Mouse (Mus musculus): ENCODE measurements at regions not wholly inside any gene's neighbourhood (a gene's known extent, or its start where the extent isn't known, plus 50 kb on each side); places are given as distances from the start of the nearest gene placed in this dataset.
"Not testable (repeated sequence)": the region's sequence is repeated elsewhere in the genome, so short reads cannot be mapped to it uniquely, and the experiment has no call there.

GRCm38 (mm10) chr1:50025766-50026165 lies 874.7 kb upstream of the Tmeff2 start:
- in situ Hi-C loops (cut with MboI; ENCODE audit: low pct_ligation_motif_present, low pct_unique_long_range_greater_than_20kb, low sequenced_read_pairs): not testable (repeated sequence)

GRCm38 (mm10) chr1:50035261-50035660 lies 865.2 kb upstream of the Tmeff2 start:
- no peak for TF ChIP-seq NRF1 (IDR thresholded peaks at IDR 0.05; ENCODE audit: low read depth, low read length)
- TF ChIP-seq ZC3H11A (IDR thresholded peaks at IDR 0.05; ENCODE audit: low read depth, low read length): no peak
- TF ChIP-seq USF1 (IDR thresholded peaks at IDR 0.05; ENCODE audit: low read depth, low read length): no peak
- no peak for TF ChIP-seq ZMIZ1 (IDR thresholded peaks at IDR 0.05; ENCODE audit: low read depth, low read length)
- TF ChIP-seq JUND (conservative IDR thresholded peaks at IDR 0.05; ENCODE audit: low read depth, low read length): no peak
- TF ChIP-seq MAFK (IDR thresholded peaks at IDR 0.05; ENCODE audit: insufficient replicate concordance, low read length): no peak
- TF ChIP-seq RCOR1 (conservative IDR thresholded peaks at IDR 0.05; ENCODE audit: low read depth, low read length): no peak
- TF ChIP-seq MXI1 (IDR thresholded peaks at IDR 0.05; ENCODE audit: low read depth, low read length): no peak
- TF ChIP-seq SIN3A (IDR thresholded peaks at IDR 0.05; ENCODE audit: low read length): no peak
- no peak for TF ChIP-seq EP300 (IDR thresholded peaks at IDR 0.05; ENCODE audit: low read length)
- no peak for TF ChIP-seq E2F4 (IDR thresholded peaks at IDR 0.05; ENCODE audit: insufficient replicate concordance, low read depth, low read length)
- TF ChIP-seq MAX (IDR thresholded peaks at IDR 0.05; ENCODE audit: low read length): no peak
- H3K27ac ChIP-seq (ENCODE audit: insufficient read depth, low read depth): no peak overlapping the region
- dilution Hi-C loops (cut with MboI; ENCODE audit: extremely low pct_ligation_motif_present, extremely low pct_unique_long_range_greater_than_20kb, low sequenced_read_pairs): no loop called here
- H3K4me1 ChIP-seq (ENCODE audit: control insufficient read depth in 1 of 2, insufficient read depth in 2 of 2): no peaks in the 10 kb centered on the region
- in situ Hi-C loops (cut with MboI; ENCODE audit: low pct_ligation_motif_present, low pct_unique_long_range_greater_than_20kb, low sequenced_read_pairs): no loop called here
- no peak for DNase-seq (ENCODE audit: extremely low read depth)
- no peaks in the 10 kb centered on the region for H3K27me3 ChIP-seq (replicated peaks)
- no peaks in the 10 kb centered on the region for H3K79me2 ChIP-seq (replicated peaks; ENCODE audit: control insufficient read depth, extremely low read depth, insufficient read depth, poor library complexity, severe bottlenecking)
- H3K4me2 ChIP-seq (ENCODE audit: insufficient read depth, low read depth, poor library complexity, severe bottlenecking): no peak overlapping the region
- H3K4me3 ChIP-seq (replicated peaks in 1 of 3; ENCODE audit: low read depth in 2 of 3, low read length in 2 of 3, poor library complexity in 1 of 3): no peak overlapping the region
- H3K9ac ChIP-seq (ENCODE audit: insufficient read depth, low read depth): no peak overlapping the region
- no peaks in the 10 kb centered on the region for H3K36me3 ChIP-seq (replicated peaks in 1 of 2; ENCODE audit: control insufficient read depth in 1 of 2, insufficient read depth in 1 of 2, low read length in 1 of 2)
- peaks cover 3% of the 10 kb centered on the region for H3K9me3 ChIP-seq (replicated peaks; ENCODE audit: low read length)

More at GRCm38 (mm10) chr1:50025766-50026165, 874.7 kb upstream of the Tmeff2 start:
- H3K27me3 ChIP-seq (replicated peaks); H3K36me3 ChIP-seq (replicated peaks in 1 of 2; ENCODE audit: control insufficient read depth in 1 of 2, insufficient read depth in 1 of 2, low read length in 1 of 2); H3K4me1 ChIP-seq (ENCODE audit: control insufficient read depth in 1 of 2, insufficient read depth in 2 of 2); dilution Hi-C loops (cut with MboI; ENCODE audit: extremely low pct_ligation_motif_present, extremely low pct_unique_long_range_greater_than_20kb, low sequenced_read_pairs); H3K79me2 ChIP-seq (replicated peaks; ENCODE audit: control insufficient read depth, extremely low read depth, insufficient read depth, poor library complexity, severe bottlenecking); H3K27ac ChIP-seq (ENCODE audit: insufficient read depth, low read depth); H3K9me3 ChIP-seq (replicated peaks; ENCODE audit: low read length); H3K9ac ChIP-seq (ENCODE audit: insufficient read depth, low read depth): not testable (repeated sequence)
- peak; percentile 70 for DNase-seq (ENCODE audit: extremely low read depth)
- Histone ChIP-seq H3K4me3 (replicated peaks in 1 of 3; ENCODE audit: low read depth in 2 of 3, low read length in 2 of 3, poor library complexity in 1 of 3) (peak overlapping the region; percentile 35 to 51 (median 49)), H3K4me2 (ENCODE audit: insufficient read depth, low read depth, poor library complexity, severe bottlenecking) (peak overlapping the region; percentile 21)

GRCm38 (mm10) chr1:50045816-50046215 lies 854.6 kb upstream of the Tmeff2 start:
- dilution Hi-C loops (cut with MboI; ENCODE audit: extremely low pct_ligation_motif_present, extremely low pct_unique_long_range_greater_than_20kb, low sequenced_read_pairs): no loop called here
- H3K36me3 ChIP-seq (replicated peaks in 1 of 2; ENCODE audit: control insufficient read depth in 1 of 2, insufficient read depth in 1 of 2, low read length in 1 of 2): no peaks in the 10 kb centered on the region
- in situ Hi-C loops (cut with MboI; ENCODE audit: low pct_ligation_motif_present, low pct_unique_long_range_greater_than_20kb, low sequenced_read_pairs): no loop called here
- H3K27me3 ChIP-seq (replicated peaks): no peaks in the 10 kb centered on the region
- H3K9me3 ChIP-seq (replicated peaks; ENCODE audit: low read length): peaks cover 4% of the 10 kb centered on the region
- H3K4me1 ChIP-seq (ENCODE audit: control insufficient read depth in 1 of 2, insufficient read depth in 2 of 2): no peaks in the 10 kb centered on the region
- no peaks in the 10 kb centered on the region for H3K79me2 ChIP-seq (replicated peaks; ENCODE audit: control insufficient read depth, extremely low read depth, insufficient read depth, poor library complexity, severe bottlenecking)
- H3K4me2 ChIP-seq (ENCODE audit: insufficient read depth, low read depth, poor library complexity, severe bottlenecking): no peak overlapping the region
- TF ChIP-seq ZC3H11A (IDR thresholded peaks at IDR 0.05; ENCODE audit: low read depth, low read length) (no peak), GABPA (IDR thresholded peaks at IDR 0.05; ENCODE audit: insufficient replicate concordance, low read depth, low read length) (no peak), CHD1 (IDR thresholded peaks at IDR 0.05; ENCODE audit: low read depth, low read length) (no peak), TCF12 (IDR thresholded peaks at IDR 0.05; ENCODE audit: low read depth, low read length) (no peak), POLR2AphosphoS2 (IDR thresholded peaks at IDR 0.05; ENCODE audit: low read depth, low read length) (no peak), SIN3A (IDR thresholded peaks at IDR 0.05; ENCODE audit: low read length) (no peak), MXI1 (IDR thresholded peaks at IDR 0.05; ENCODE audit: low read depth, low read length) (no peak), CTCF (conservative IDR thresholded peaks at IDR 0.05 in 1 of 2, IDR thresholded peaks at IDR 0.05 in 1 of 2; ENCODE audit: low read depth in 2 of 2, low read length in 2 of 2) (no peak), MAZ (IDR thresholded peaks at IDR 0.05; ENCODE audit: low read depth, low read length) (no peak), BHLHE40 (IDR thresholded peaks at IDR 0.05; ENCODE audit: low read depth, low read length) (no peak), RAD21 (IDR thresholded peaks at IDR 0.05; ENCODE audit: low read depth, low read length) (no peak)
- no peak overlapping the region for H3K27ac ChIP-seq (ENCODE audit: insufficient read depth, low read depth)
- no peak for DNase-seq (ENCODE audit: extremely low read depth)
- H3K9ac ChIP-seq (ENCODE audit: insufficient read depth, low read depth): no peak overlapping the region
- H3K4me3 ChIP-seq (replicated peaks in 1 of 3; ENCODE audit: low read depth in 2 of 3, low read length in 2 of 3, poor library complexity in 1 of 3): no peak overlapping the region

All from CH12.LX (cell line).